Mouse (Mus musculus): ENCODE results near the gene Olfr98.

DNA sequence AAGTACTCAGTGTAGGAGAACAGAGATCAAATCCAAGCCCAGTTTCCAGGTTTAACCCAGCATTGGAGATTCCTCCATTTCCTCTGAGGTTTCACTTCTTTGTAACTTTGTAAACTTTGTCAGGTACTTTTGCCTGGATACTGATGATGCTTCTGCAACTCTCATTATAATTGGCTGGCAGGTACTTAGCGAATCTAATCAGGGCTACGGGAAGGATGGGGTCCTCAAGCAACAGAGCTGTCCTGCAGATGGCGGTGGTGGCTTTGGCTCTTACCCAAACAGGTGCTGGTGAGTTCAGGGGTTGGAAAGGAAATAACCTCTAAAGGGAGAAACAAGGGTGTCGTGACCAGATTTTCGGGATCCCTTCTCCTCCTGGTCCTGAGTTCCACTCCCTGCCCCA, 16.8 kb downstream of the Olfr98 start:
- TF ChIP-seq CTCF (IDR thresholded peaks at IDR 0.05; ENCODE audit: extremely low read depth, insufficient read length, insufficient replicate concordance, low read depth, low read length), result no peak
- no peak for TF ChIP-seq POLR2A (IDR thresholded peaks at IDR 0.05; ENCODE audit: low read depth, low read length)

Measured in small intestine, adult 2 months (tissue).